Mouse (Mus musculus): ENCODE results near the gene Gpd1. TPM values are rescaled to one million over a fixed set of nuclear protein-coding genes. Genes with fewer than 3 reads are reported as not detected.

Gene Gpd1
- total and polyA plus RNA-seq, 2 experiments from 2014 or later: 9.0 to 16.4 TPM

DNA sequence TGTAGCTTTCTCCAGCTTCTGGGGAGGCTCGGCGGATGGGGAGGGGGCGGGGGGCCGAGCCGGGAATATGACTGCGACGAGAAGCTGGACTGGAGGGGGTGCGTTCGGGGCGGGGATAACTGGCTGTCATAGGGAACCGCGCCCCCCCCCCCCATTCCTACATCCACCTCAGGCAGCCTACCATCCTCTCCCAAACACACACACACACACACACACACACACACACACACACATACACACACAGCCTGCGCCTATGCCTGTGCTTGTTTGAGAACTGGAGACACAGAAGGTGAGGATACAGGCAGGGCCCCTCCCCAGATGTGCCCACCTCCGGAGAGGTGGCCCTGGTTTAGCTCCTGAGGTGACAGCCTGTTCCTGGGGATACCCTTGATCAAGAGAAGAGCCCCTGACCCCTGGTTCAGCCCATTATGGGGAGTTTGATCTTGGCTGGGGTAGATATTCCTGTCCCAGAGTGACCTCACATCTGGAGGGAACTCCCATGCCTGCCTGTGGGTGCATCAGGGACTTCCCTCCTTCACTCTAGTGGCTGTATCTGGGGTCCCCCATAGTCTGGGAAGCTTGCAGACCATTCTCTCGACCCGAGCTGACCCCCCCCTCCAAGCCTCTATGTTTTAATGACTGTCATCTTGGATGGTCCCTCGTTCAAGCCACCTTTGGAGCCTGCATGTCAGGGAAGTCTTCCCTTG lies 46.2 kb upstream of the Gpd1 start:
- Histone ChIP-seq H3K9ac (replicated peaks; ENCODE audit: low read depth, low read length) (no peak overlapping the region), H3K4me1 (ENCODE audit: control insufficient read depth, insufficient read depth) (no peaks in the 10 kb centered on the region), H3K27me3 (ENCODE audit: control insufficient read depth, insufficient read depth, low read length) (peaks cover 83% of the 10 kb centered on the region), H3K9me3 (replicated peaks; ENCODE audit: control insufficient read depth, low read length) (no peaks in the 10 kb centered on the region), H3K27ac (ENCODE audit: low read depth) (no peak overlapping the region), H3K4me3 (ENCODE audit: low read depth, low read length) (peak overlapping the region; percentile 55), H3K4me2 (ENCODE audit: low read depth, low read length) (peak overlapping the region; percentile 94), H3K36me3 (replicated peaks; ENCODE audit: control insufficient read depth, insufficient read depth, low read length) (no peaks in the 10 kb centered on the region)
- no peak for DNase-seq (ENCODE audit: low spot score)
- TF ChIP-seq EP300 (IDR thresholded peaks at IDR 0.05; ENCODE audit: low read depth): no peak
- no peak for TF ChIP-seq CTCF (IDR thresholded peaks at IDR 0.05; ENCODE audit: low read depth)
- ATAC-seq (ENCODE audit: insufficient read depth, low read depth): no peak
- 4% methylated on average over 17 of the region's 17 CpGs for WGBS

DNA sequence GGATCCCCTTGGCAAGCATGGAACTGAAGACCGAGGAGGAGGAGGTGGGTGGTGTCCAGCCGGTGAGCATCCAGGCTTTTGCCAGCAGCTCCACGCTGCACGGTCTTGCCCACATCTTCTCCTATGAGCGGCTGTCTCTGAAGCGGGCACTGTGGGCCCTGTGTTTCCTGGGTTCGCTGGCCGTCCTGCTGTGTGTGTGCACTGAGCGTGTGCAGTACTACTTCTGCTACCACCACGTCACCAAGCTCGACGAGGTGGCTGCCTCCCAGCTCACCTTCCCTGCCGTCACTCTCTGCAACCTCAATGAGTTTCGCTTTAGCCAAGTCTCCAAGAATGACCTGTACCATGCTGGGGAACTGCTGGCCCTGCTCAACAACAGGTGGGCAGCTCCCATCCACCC lies 45.5 kb upstream of the Gpd1 start:
- DNase-seq (ENCODE audit: low spot score): no peak
- no peak for ATAC-seq (ENCODE audit: insufficient read depth, low read depth)
- H3K36me3 ChIP-seq (replicated peaks; ENCODE audit: control insufficient read depth, insufficient read depth, low read length): no peaks in the 10 kb centered on the region
- H3K27ac ChIP-seq (ENCODE audit: low read depth): no peak overlapping the region
- peaks cover 77% of the 10 kb centered on the region for H3K27me3 ChIP-seq (ENCODE audit: control insufficient read depth, insufficient read depth, low read length)
- no peaks in the 10 kb centered on the region for H3K4me1 ChIP-seq (ENCODE audit: control insufficient read depth, insufficient read depth)
- 66% methylated on average over 14 of the region's 14 CpGs for WGBS
- H3K4me2 ChIP-seq (ENCODE audit: low read depth, low read length): no peak overlapping the region
- no peaks in the 10 kb centered on the region for H3K9me3 ChIP-seq (replicated peaks; ENCODE audit: control insufficient read depth, low read length)
- H3K9ac ChIP-seq (replicated peaks; ENCODE audit: low read depth, low read length): no peak overlapping the region
- TF ChIP-seq CTCF (IDR thresholded peaks at IDR 0.05; ENCODE audit: low read depth) (no peak), EP300 (IDR thresholded peaks at IDR 0.05; ENCODE audit: low read depth) (no peak)
- H3K4me3 ChIP-seq (ENCODE audit: low read depth, low read length): no peak overlapping the region

DNA sequence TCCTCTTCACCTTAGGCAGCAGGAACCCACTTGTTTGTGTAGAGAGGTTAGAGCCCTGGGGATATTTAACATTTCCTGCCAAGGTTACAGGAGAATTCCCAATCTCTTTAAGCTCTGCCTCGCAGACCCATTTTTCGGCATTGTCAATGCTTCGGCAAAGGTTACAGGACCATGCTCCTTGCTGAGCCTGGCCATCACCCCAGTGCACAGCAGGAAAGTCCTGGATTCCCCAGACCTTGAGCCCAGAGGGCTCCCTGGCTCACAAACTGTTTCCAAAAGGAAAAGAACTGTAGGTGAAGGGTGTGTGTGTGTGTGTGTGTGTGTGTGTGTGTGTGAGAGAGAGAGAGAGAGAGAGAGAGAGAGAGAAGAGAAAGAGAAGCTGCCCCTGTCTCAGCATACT lies 42.4 kb upstream of the Gpd1 start:
- Histone ChIP-seq H3K4me2 (ENCODE audit: low read depth, low read length) (no peak overlapping the region), H3K9me3 (replicated peaks; ENCODE audit: control insufficient read depth, low read length) (no peaks in the 10 kb centered on the region), H3K4me3 (ENCODE audit: low read depth, low read length) (no peak overlapping the region), H3K9ac (replicated peaks; ENCODE audit: low read depth, low read length) (no peak overlapping the region), H3K36me3 (replicated peaks; ENCODE audit: control insufficient read depth, insufficient read depth, low read length) (no peaks in the 10 kb centered on the region), H3K27me3 (ENCODE audit: control insufficient read depth, insufficient read depth, low read length) (peaks cover 58% of the 10 kb centered on the region), H3K4me1 (ENCODE audit: control insufficient read depth, insufficient read depth) (no peaks in the 10 kb centered on the region), H3K27ac (ENCODE audit: low read depth) (no peak overlapping the region)
- no peak for ATAC-seq (ENCODE audit: insufficient read depth, low read depth)
- no peak for DNase-seq (ENCODE audit: low spot score)
- WGBS: 59% methylated on average over 3 of the region's 3 CpGs
- no peak for TF ChIP-seq EP300 (IDR thresholded peaks at IDR 0.05; ENCODE audit: low read depth)
- TF ChIP-seq CTCF (IDR thresholded peaks at IDR 0.05; ENCODE audit: low read depth): no peak

DNA sequence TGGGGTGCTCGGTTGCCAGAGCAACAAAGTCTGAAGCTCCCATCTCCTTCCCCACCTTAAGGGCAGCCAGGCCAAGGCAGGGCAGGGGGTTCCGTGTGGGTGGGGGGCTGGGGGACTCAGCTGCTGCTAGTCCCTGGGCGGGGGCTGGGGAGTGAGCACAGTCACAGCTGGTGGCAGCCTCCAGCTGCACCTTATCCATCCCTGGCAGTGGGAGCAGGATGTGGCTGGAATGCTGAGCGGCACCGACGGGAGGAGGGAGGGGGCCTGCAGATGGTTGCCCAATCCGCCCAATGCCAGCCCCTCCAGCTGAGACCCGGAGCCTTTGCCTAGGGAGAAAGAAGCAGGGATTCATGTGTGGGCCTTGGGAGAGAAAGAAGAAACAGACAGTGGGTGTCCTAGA lies 40.2 kb upstream of the Gpd1 start:
- no peak for ATAC-seq (ENCODE audit: insufficient read depth, low read depth)
- no peak overlapping the region for H3K27ac ChIP-seq (ENCODE audit: low read depth)

DNA sequence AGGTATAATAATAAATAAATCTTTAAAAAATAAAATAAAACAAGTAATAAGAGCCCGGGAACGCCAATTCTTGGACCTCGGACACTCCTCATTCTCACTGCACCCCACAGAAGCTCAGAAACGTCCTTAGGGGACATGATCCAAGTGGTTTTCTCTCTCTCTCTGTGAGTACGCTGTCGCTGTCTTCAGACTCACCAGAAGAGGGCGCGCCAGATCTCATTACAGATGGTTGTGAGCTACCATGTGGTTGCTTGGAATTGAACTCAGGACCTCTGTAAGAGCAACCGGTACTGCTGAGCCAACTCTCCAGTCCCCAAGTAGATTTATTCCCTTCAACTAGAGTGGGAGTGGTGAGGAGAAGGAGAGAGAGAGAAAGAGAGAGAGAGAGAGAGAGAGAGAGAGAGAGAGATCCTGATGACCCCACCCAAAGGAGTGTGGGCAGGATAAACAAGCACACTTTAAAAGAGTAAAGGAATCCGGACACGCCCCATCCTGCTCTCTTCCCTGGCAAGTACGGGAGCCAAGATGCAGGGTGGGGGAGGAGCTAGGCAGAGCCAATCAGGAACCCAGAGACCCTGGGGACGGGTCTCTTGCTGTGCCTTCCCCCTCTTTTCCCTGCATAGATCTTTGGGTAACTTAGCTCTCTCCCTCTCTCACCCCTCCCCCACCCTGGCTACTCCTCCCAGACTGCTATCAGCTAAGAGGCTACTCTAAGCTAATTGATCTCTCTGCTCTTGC lies 39.1 kb upstream of the Gpd1 start:
- no peaks in the 10 kb centered on the region for H3K36me3 ChIP-seq (replicated peaks; ENCODE audit: control insufficient read depth, insufficient read depth, low read length)
- no peak overlapping the region for H3K27ac ChIP-seq (ENCODE audit: low read depth)
- peak; percentile 8 for DNase-seq (ENCODE audit: low spot score)
- TF ChIP-seq CTCF (IDR thresholded peaks at IDR 0.05; ENCODE audit: low read depth): peak; percentile 28
- no peak for TF ChIP-seq EP300 (IDR thresholded peaks at IDR 0.05; ENCODE audit: low read depth)
- peaks cover 25% of the 10 kb centered on the region for H3K27me3 ChIP-seq (ENCODE audit: control insufficient read depth, insufficient read depth, low read length)
- no peak for ATAC-seq (ENCODE audit: insufficient read depth, low read depth)
- no peaks in the 10 kb centered on the region for H3K4me1 ChIP-seq (ENCODE audit: control insufficient read depth, insufficient read depth)
- no peak overlapping the region for H3K9ac ChIP-seq (replicated peaks; ENCODE audit: low read depth, low read length)
- no peaks in the 10 kb centered on the region for H3K9me3 ChIP-seq (replicated peaks; ENCODE audit: control insufficient read depth, low read length)
- H3K4me3 ChIP-seq (ENCODE audit: low read depth, low read length): no peak overlapping the region
- no peak overlapping the region for H3K4me2 ChIP-seq (ENCODE audit: low read depth, low read length)
- 10% methylated on average over 13 of the region's 13 CpGs for WGBS

More for the DNA sequence above, 40.2 kb upstream of the Gpd1 start:
- Histone ChIP-seq H3K27me3 (ENCODE audit: control insufficient read depth, insufficient read depth, low read length) (peaks cover 36% of the 10 kb centered on the region), H3K4me2 (ENCODE audit: low read depth, low read length) (no peak overlapping the region), H3K4me1 (ENCODE audit: control insufficient read depth, insufficient read depth) (no peaks in the 10 kb centered on the region), H3K9ac (replicated peaks; ENCODE audit: low read depth, low read length) (no peak overlapping the region), H3K9me3 (replicated peaks; ENCODE audit: control insufficient read depth, low read length) (no peaks in the 10 kb centered on the region), H3K4me3 (ENCODE audit: low read depth, low read length) (no peak overlapping the region), H3K36me3 (replicated peaks; ENCODE audit: control insufficient read depth, insufficient read depth, low read length) (no peaks in the 10 kb centered on the region)
- DNase-seq (ENCODE audit: low spot score): no peak
- TF ChIP-seq CTCF (IDR thresholded peaks at IDR 0.05; ENCODE audit: low read depth) (no peak), EP300 (IDR thresholded peaks at IDR 0.05; ENCODE audit: low read depth) (no peak)
- 50% methylated on average over 8 of the region's 8 CpGs for WGBS
